Mouse (Mus musculus) CH12.LX (cell line): ENCODE measurements around the gene Laptm5. TPM values are rescaled to one million over a fixed set of nuclear protein-coding genes. Genes with fewer than 3 reads are reported as not detected.
A peak's percentile ranks its signal among the peaks of the same experiment; 100 is the strongest.

Experiments used
- DNase-seq: peaks from one replicate; pipeline ENCODE4 v3.0.0-alpha.2; 2013; ENCODE audit errors: extremely low read depth
- H3K27ac ChIP-seq: 2 replicates; pipeline ENCODE4 v1.5.1; 2012; ENCODE audit warnings: low read depth, mild to moderate bottlenecking, control low read depth, moderate library complexity; ENCODE audit not compliant: insufficient read depth
- H3K27me3 ChIP-seq: replicated peaks from 2 replicates; pipeline ENCODE3; 2012; ENCODE audit warnings: inconsistent platforms
- H3K36me3 ChIP-seq, 2 experiments: replicated peaks in 1 of 2; 2 replicates each; pipeline versions ENCODE3 to v1.6.1; 2012; ENCODE audit warnings: inconsistent platforms in 1 of 2, low read length in 1 of 2, mild to moderate bottlenecking in 1 of 2, mixed read lengths in 1 of 2, moderate library complexity in 1 of 2; ENCODE audit not compliant: control insufficient read depth in 1 of 2, insufficient read depth in 1 of 2
- H3K4me1 ChIP-seq, 2 experiments: 2 replicates each; pipeline ENCODE4 v1.6.1; 2012; ENCODE audit warnings: inconsistent platforms in 1 of 2, moderate library complexity in 1 of 2; ENCODE audit not compliant: insufficient read depth in 2 of 2, control insufficient read depth in 1 of 2
- H3K4me2 ChIP-seq: 2 replicates; pipeline ENCODE4 v1.6.1; 2012; ENCODE audit warnings: low read depth, mild to moderate bottlenecking, control low read depth; ENCODE audit not compliant: poor library complexity, insufficient read depth, severe bottlenecking
- H3K4me3 ChIP-seq, 3 experiments: fragments of 150-350 bp in 1 of 3; sonication (generic) in 1 of 3; replicated peaks in 1 of 3; 2 replicates each; pipeline versions ENCODE3 to v1.5.1; 2011 to 2012; ENCODE audit warnings: low read depth in 2 of 3, low read length in 2 of 3, mild to moderate bottlenecking in 2 of 3, moderate library complexity in 2 of 3, control low read depth in 1 of 3, improper control_type of control experiment in 1 of 3, inconsistent platforms in 1 of 3, mixed read lengths in 1 of 3; ENCODE audit not compliant: poor library complexity in 1 of 3
- H3K79me2 ChIP-seq: replicated peaks from 2 replicates; pipeline ENCODE4 v1.6.1; 2012; ENCODE audit warnings: mild to moderate bottlenecking, moderate library complexity; ENCODE audit not compliant: control insufficient read depth, poor library complexity, insufficient read depth, severe bottlenecking; ENCODE audit errors: extremely low read depth
- H3K9ac ChIP-seq: 2 replicates; pipeline ENCODE4 v1.6.1; 2012; ENCODE audit warnings: low read depth, mild to moderate bottlenecking, control low read depth, moderate library complexity; ENCODE audit not compliant: insufficient read depth
- H3K9me3 ChIP-seq: replicated peaks from 2 replicates; pipeline ENCODE3; 2012; ENCODE audit warnings: low read length, inconsistent platforms, mixed read lengths
- BHLHE40 ChIP-seq: IDR thresholded peaks from 2 replicates; pipeline ENCODE4 v1.6.1; 2011; ENCODE audit warnings: mild to moderate bottlenecking, low read depth, low read length, improper control_type of control experiment
- CHD1 ChIP-seq: IDR thresholded peaks from 2 replicates; pipeline ENCODE4 v1.6.1; 2012; ENCODE audit warnings: low read depth, low read length, improper control_type of control experiment, inconsistent platforms
- CHD2 ChIP-seq: IDR thresholded peaks from 2 replicates; pipeline ENCODE4 v1.6.1; 2011; ENCODE audit warnings: low read length, improper control_type of control experiment
- CTCF ChIP-seq, 2 experiments: IDR thresholded peaks in 1 of 2; conservative IDR thresholded peaks in 1 of 2; 2 replicates each; pipeline ENCODE4 v1.5.1; 2011 to 2012; ENCODE audit warnings: low read depth in 2 of 2, low read length in 2 of 2, improper control_type of control experiment in 1 of 2, inconsistent platforms in 1 of 2, mild to moderate bottlenecking in 1 of 2, moderate library complexity in 1 of 2
- E2F4 ChIP-seq: IDR thresholded peaks from 2 replicates; pipeline ENCODE4 v1.6.1; 2011; ENCODE audit warnings: low read depth, low read length, improper control_type of control experiment; ENCODE audit not compliant: insufficient replicate concordance
- ELF1 ChIP-seq: IDR thresholded peaks from 2 replicates; pipeline ENCODE4 v1.6.1; 2014; ENCODE audit warnings: low read depth, mild to moderate bottlenecking, inconsistent platforms, low read length, improper control_type of control experiment
- EP300 ChIP-seq: IDR thresholded peaks from 2 replicates; pipeline ENCODE4 v1.6.1; 2011; ENCODE audit warnings: low read length, improper control_type of control experiment
- ETS1 ChIP-seq: conservative IDR thresholded peaks from 2 replicates; pipeline ENCODE4 v1.6.1; 2012; ENCODE audit warnings: low read depth, mild to moderate bottlenecking, inconsistent platforms, low read length, improper control_type of control experiment, moderate library complexity
- GABPA ChIP-seq: IDR thresholded peaks from 2 replicates; pipeline ENCODE4 v1.6.1; 2012; ENCODE audit warnings: low read depth, low read length, improper control_type of control experiment, inconsistent platforms; ENCODE audit not compliant: insufficient replicate concordance
- HCFC1 ChIP-seq: IDR thresholded peaks from 2 replicates; pipeline ENCODE4 v1.6.1; 2012; ENCODE audit warnings: low read depth, mild to moderate bottlenecking, inconsistent platforms, low read length, improper control_type of control experiment
- IRF4 ChIP-seq: IDR thresholded peaks from 2 replicates; pipeline ENCODE4 v1.6.1; 2014; ENCODE audit warnings: low read depth, mild to moderate bottlenecking, inconsistent platforms, low read length, improper control_type of control experiment
- JUN ChIP-seq: IDR thresholded peaks from 2 replicates; pipeline ENCODE4 v1.6.1; 2011; ENCODE audit warnings: low read depth, mild to moderate bottlenecking, low read length, improper control_type of control experiment, moderate library complexity; ENCODE audit not compliant: insufficient read depth
- JUND ChIP-seq: conservative IDR thresholded peaks from 2 replicates; pipeline ENCODE4 v1.6.1; 2011; ENCODE audit warnings: low read depth, low read length, improper control_type of control experiment
- KAT2A ChIP-seq: IDR thresholded peaks from 2 replicates; pipeline ENCODE4 v1.6.1; 2012; ENCODE audit warnings: low read length, improper control_type of control experiment, inconsistent platforms; ENCODE audit not compliant: insufficient replicate concordance
- MAFK ChIP-seq: IDR thresholded peaks from 2 replicates; pipeline ENCODE4 v1.6.1; 2011; ENCODE audit warnings: low read length, improper control_type of control experiment; ENCODE audit not compliant: insufficient replicate concordance
- MAX ChIP-seq: IDR thresholded peaks from 2 replicates; pipeline ENCODE4 v1.6.1; 2011; ENCODE audit warnings: low read length, improper control_type of control experiment
- MAZ ChIP-seq: IDR thresholded peaks from 2 replicates; pipeline ENCODE4 v1.6.1; 2012; ENCODE audit warnings: low read depth, mild to moderate bottlenecking, inconsistent platforms, low read length, improper control_type of control experiment, moderate library complexity
- MEF2A ChIP-seq: IDR thresholded peaks from 2 replicates; pipeline ENCODE4 v1.6.1; 2014; ENCODE audit warnings: low read depth, mild to moderate bottlenecking, inconsistent platforms, low read length, improper control_type of control experiment, borderline replicate concordance
- MXI1 ChIP-seq: IDR thresholded peaks from 2 replicates; pipeline ENCODE4 v1.6.1; 2011; ENCODE audit warnings: mild to moderate bottlenecking, low read depth, low read length, improper control_type of control experiment
- MYC ChIP-seq: IDR thresholded peaks from 2 replicates; pipeline ENCODE4 v1.6.1; 2011; ENCODE audit warnings: low read depth, mild to moderate bottlenecking, improper control_type of control experiment, low read length
- NELFE ChIP-seq: IDR thresholded peaks from 2 replicates; pipeline ENCODE4 v1.6.1; 2011; ENCODE audit warnings: low read depth, low read length, improper control_type of control experiment
- NRF1 ChIP-seq: IDR thresholded peaks from 2 replicates; pipeline ENCODE4 v1.6.1; 2014; ENCODE audit warnings: low read depth, mild to moderate bottlenecking, inconsistent platforms, low read length, improper control_type of control experiment, moderate library complexity
- PAX5 ChIP-seq: IDR thresholded peaks from 2 replicates; pipeline ENCODE4 v1.6.1; 2012; ENCODE audit warnings: low read length, inconsistent platforms, mixed read lengths
- POLR2A ChIP-seq: IDR thresholded peaks from 2 replicates; pipeline ENCODE4 v1.6.1; 2011; ENCODE audit warnings: low read depth, mild to moderate bottlenecking, improper control_type of control experiment, low read length
- POLR2AphosphoS2 ChIP-seq: IDR thresholded peaks from 2 replicates; pipeline ENCODE4 v1.6.1; 2011; ENCODE audit warnings: low read depth, low read length, improper control_type of control experiment
- RAD21 ChIP-seq: IDR thresholded peaks from 2 replicates; pipeline ENCODE4 v1.6.1; 2011; ENCODE audit warnings: low read depth, mild to moderate bottlenecking, low read length, improper control_type of control experiment, moderate library complexity
- RCOR1 ChIP-seq: conservative IDR thresholded peaks from 2 replicates; pipeline ENCODE4 v1.6.1; 2012; ENCODE audit warnings: low read depth, mild to moderate bottlenecking, inconsistent platforms, low read length, improper control_type of control experiment
- SIN3A ChIP-seq: IDR thresholded peaks from 2 replicates; pipeline ENCODE4 v1.6.1; 2012; ENCODE audit warnings: low read length, improper control_type of control experiment, inconsistent platforms
- SMC3 ChIP-seq: IDR thresholded peaks from 2 replicates; pipeline ENCODE4 v1.6.1; 2011; ENCODE audit warnings: low read depth, low read length, improper control_type of control experiment
- TBP ChIP-seq: conservative IDR thresholded peaks from 2 replicates; pipeline ENCODE4 v1.6.1; 2011; ENCODE audit warnings: low read depth, low read length, improper control_type of control experiment
- TCF12 ChIP-seq: IDR thresholded peaks from 2 replicates; pipeline ENCODE4 v1.6.1; 2014; ENCODE audit warnings: low read depth, mild to moderate bottlenecking, inconsistent platforms, low read length, improper control_type of control experiment
- UBTF ChIP-seq: IDR thresholded peaks from 2 replicates; pipeline ENCODE4 v1.6.1; 2012; ENCODE audit warnings: low read depth, mild to moderate bottlenecking, inconsistent platforms, low read length, improper control_type of control experiment, moderate library complexity
- USF1 ChIP-seq: IDR thresholded peaks from 2 replicates; pipeline ENCODE4 v1.6.1; 2014; ENCODE audit warnings: low read depth, mild to moderate bottlenecking, inconsistent platforms, low read length, improper control_type of control experiment
- USF2 ChIP-seq: conservative IDR thresholded peaks from 2 replicates; pipeline ENCODE4 v1.6.1; 2011; ENCODE audit warnings: low read depth, low read length, improper control_type of control experiment
- ZC3H11A ChIP-seq: IDR thresholded peaks from 2 replicates; pipeline ENCODE4 v1.6.1; 2012; ENCODE audit warnings: low read depth, mild to moderate bottlenecking, inconsistent platforms, low read length, improper control_type of control experiment
- ZKSCAN1 ChIP-seq: IDR thresholded peaks from 2 replicates; pipeline ENCODE4 v1.6.1; 2012; ENCODE audit warnings: low read depth, inconsistent platforms, low read length, improper control_type of control experiment, borderline replicate concordance
- ZMIZ1 ChIP-seq: IDR thresholded peaks from 2 replicates; pipeline ENCODE4 v1.6.1; 2012; ENCODE audit warnings: low read depth, mild to moderate bottlenecking, inconsistent platforms, low read length, improper control_type of control experiment
- ZNF384 ChIP-seq: IDR thresholded peaks from 2 replicates; pipeline ENCODE4 v1.6.1; 2012; ENCODE audit warnings: low read depth, low read length, improper control_type of control experiment, inconsistent platforms
- dilution Hi-C: fragments of 300-500 bp; cut with MboI; formaldehyde crosslinking; loops from 2 replicates; pipeline ENCODE4 v1.14.3; 2020; ENCODE audit warnings: low sequenced_read_pairs; ENCODE audit not compliant: extremely low pct_unique_long_range_greater_than_20kb, extremely low pct_ligation_motif_present
- in situ Hi-C: fragments of 300-500 bp; cut with MboI; formaldehyde crosslinking; loops from 3 replicates; pipeline ENCODE4 v1.14.3; 2019; ENCODE audit warnings: low sequenced_read_pairs, low pct_ligation_motif_present, low pct_unique_long_range_greater_than_20kb, mixed read lengths
- polyA plus RNA-seq: library from polyadenylated mRNA; unstranded; fragments of >175 nt; gene quantifications from 2 replicates; pipeline ENCODE4 v1.2.1, GENCODE M21; 2012; ENCODE audit warnings: low read depth; ENCODE audit not compliant: insufficient read length
- total RNA-seq, 2 experiments: library from RNA; depleted of rRNA; stranded (reverse); fragments of 300-350 nt in 1 of 2; fragments of >200 nt in 1 of 2; gene quantifications; 2 replicates each; pipeline ENCODE4 v1.2.3; 2012 to 2014

Laptm5 gene
- total and polyA plus RNA-seq, 3 experiments, result 41.1 to 594 (median 225) TPM

GRCm38 (mm10) chr4:130920951-130921693 is 8.2 kb downstream of the Laptm5 start:
- DNase-seq, result no peak
- dilution Hi-C loops (no loop called here), in situ Hi-C loops (no loop called here)
- Histone ChIP-seq H3K4me1 (peaks cover 41 to 98% of the 10 kb centered on the region in 2 experiments), H3K9ac (peak overlapping the region; percentile 82), H3K9me3 (no peaks in the 10 kb centered on the region), H3K27me3 (no peaks in the 10 kb centered on the region), H3K79me2 (peaks cover 99% of the 10 kb centered on the region), H3K27ac (peak overlapping the region; percentile 91), H3K36me3 (peaks cover 69 to 91% of the 10 kb centered on the region in 2 experiments), H3K4me3 (peak overlapping the region; percentile 21 to 22 (median 21)), H3K4me2 (peak overlapping the region; percentile 85)
- TF ChIP-seq MAX (no peak), KAT2A (no peak), SIN3A (peak; percentile 66), CHD1 (0 out of 2 replicates have a peak, but pooled peaks have one; percentile 20), NRF1 (no peak), USF1 (no peak), GABPA (no peak), IRF4 (peak; percentile 33; the same call in 1 of the 2 replicates), POLR2A (0 out of 2 replicates have a peak, but pooled peaks have one; percentile 30), NELFE (no peak), CTCF (conservative IDR thresholded peaks at IDR 0.05 in 1 of 2, IDR thresholded peaks at IDR 0.05 in 1 of 2; ENCODE audit: low read depth in 2 of 2, low read length in 2 of 2) (no peak), PAX5 (no peak), TBP (no peak), HCFC1 (no peak), CHD2 (no peak; the same call in 1 of the 2 replicates), MAFK (no peak), MAZ (peak; percentile 72; the same call in 1 of the 2 replicates), JUN (no peak), MEF2A (peak; percentile 51; the same call in 1 of the 2 replicates), MYC (no peak), BHLHE40 (peak; percentile 88), ELF1 (peak; percentile 67), RAD21 (no peak), JUND (no peak), RCOR1 (no peak), ZMIZ1 (no peak; the same call in 1 of the 2 replicates), SMC3 (no peak), UBTF (0 out of 2 replicates have a peak, but pooled peaks have one; percentile 37), TCF12 (peak; percentile 86), EP300 (peak; percentile 12; the same call in 1 of the 2 replicates), MXI1 (0 out of 2 replicates have a peak, but pooled peaks have one; percentile 17), ETS1 (peak; percentile 95), POLR2AphosphoS2 (no peak), USF2 (no peak), ZC3H11A (no peak), E2F4 (no peak), ZKSCAN1 (no peak), ZNF384 (0 out of 2 replicates have a peak, but pooled peaks have one; percentile 5)
